Mouse (Mus musculus): ENCODE data around the gene Elp1.

GRCm38 (mm10) chr4:56837661-56838060, 35.5 kb upstream of the Elp1 start:
- TF ChIP-seq EP300 (IDR thresholded peaks at IDR 0.05; ENCODE audit: insufficient read depth, low read depth, low read length) (no peak), POLR2A (IDR thresholded peaks at IDR 0.05; ENCODE audit: insufficient read depth, low read length) (no peak)

Measured in ES-Bruce4 (cell line).